Mouse (Mus musculus) kidney, postnatal 0 days (tissue): ENCODE measurements at regions not wholly inside any gene's neighbourhood (a gene's known extent, or its start where the extent isn't known, plus 50 kb on each side); places are given as distances from the start of the nearest gene placed in this dataset.
A peak's percentile ranks its signal among the peaks of the same experiment; 100 is the strongest.

Experiments used
- ATAC-seq: fragments of 200-750 bp; cut with Nextera tagmentation; replicated peaks from 2 replicates; pipeline ENCODE4 v1.8.0; 2017; ENCODE audit warnings: low read depth, moderate number of reproducible peaks, moderate TSS enrichment, moderate library complexity; ENCODE audit not compliant: low FRiP score
- DNase-seq: peaks from one replicate; pipeline ENCODE4 v3.0.0-alpha.2; 2016; ENCODE audit warnings: low spot score
- H3K27ac ChIP-seq: fragments of 300-500 bp; sonication (generic); 2 replicates; pipeline ENCODE4 v1.5.1; 2014; ENCODE audit warnings: mild to moderate bottlenecking
- H3K27me3 ChIP-seq: fragments of 300-500 bp; sonication (generic); 2 replicates; pipeline ENCODE4 v1.6.1; 2014; ENCODE audit warnings: low read length, mixed read lengths; ENCODE audit not compliant: insufficient read depth
- H3K36me3 ChIP-seq: fragments of 300-500 bp; sonication (generic); 2 replicates; pipeline ENCODE4 v1.6.1; 2014; ENCODE audit warnings: low read length, mixed read lengths; ENCODE audit not compliant: insufficient read depth
- H3K4me1 ChIP-seq: fragments of 300-500 bp; sonication (generic); replicated peaks from 2 replicates; pipeline ENCODE4 v1.6.1; 2014; ENCODE audit warnings: antibody characterized with exemption, low read length, mixed read lengths; ENCODE audit not compliant: insufficient read depth
- H3K4me2 ChIP-seq: fragments of 300-500 bp; sonication (generic); 2 replicates; pipeline ENCODE4 v1.6.1; 2014; ENCODE audit warnings: mild to moderate bottlenecking, low read length, moderate library complexity, mixed read lengths
- H3K4me3 ChIP-seq: fragments of 300-500 bp; sonication (generic); replicated peaks from 2 replicates; pipeline ENCODE4 v1.5.1; 2014; ENCODE audit warnings: low read depth, low read length
- H3K9ac ChIP-seq: fragments of 300-500 bp; sonication (generic); 2 replicates; pipeline ENCODE4 v1.6.1; 2014; ENCODE audit warnings: low read depth, low read length
- H3K9me3 ChIP-seq: fragments of 300-500 bp; sonication (generic); replicated peaks from 2 replicates; pipeline ENCODE4 v1.6.1; 2016; ENCODE audit warnings: low read length, inconsistent platforms, mixed read lengths
- CTCF ChIP-seq: IDR thresholded peaks from 2 replicates; pipeline ENCODE4 v1.5.1; 2016; ENCODE audit warnings: antibody characterized with exemption, low read depth, mild to moderate bottlenecking, moderate library complexity
- WGBS: fragments of 180-500 bp; shearing (Covaris S2); extraction: QIAGEN DNeasy Blood & Tissue Kit; methylation state at CpG from one replicate; pipeline ENCODE4 v1.1.7; 2014; 5-methylcytosine and 5-hydroxymethylcytosine counted together

- no peak for ATAC-seq
- H3K27me3 ChIP-seq: no peaks in the 10 kb centered on the region
- no peaks in the 10 kb centered on the region for H3K4me1 ChIP-seq
- no peak for TF ChIP-seq CTCF
- no peak overlapping the region for H3K4me2 ChIP-seq
- no peak overlapping the region for H3K9ac ChIP-seq
- no peaks in the 10 kb centered on the region for H3K36me3 ChIP-seq
- DNase-seq: no peak
- WGBS: 50% methylated on average over 1 of the region's 1 CpGs
- H3K27ac ChIP-seq: no peak overlapping the region
- no peaks in the 10 kb centered on the region for H3K9me3 ChIP-seq
- no peak overlapping the region for H3K4me3 ChIP-seq
Measured at GRCm38 (mm10) chr13:90401496-90401895, 312.1 kb upstream of the Xrcc4 start.

DNA sequence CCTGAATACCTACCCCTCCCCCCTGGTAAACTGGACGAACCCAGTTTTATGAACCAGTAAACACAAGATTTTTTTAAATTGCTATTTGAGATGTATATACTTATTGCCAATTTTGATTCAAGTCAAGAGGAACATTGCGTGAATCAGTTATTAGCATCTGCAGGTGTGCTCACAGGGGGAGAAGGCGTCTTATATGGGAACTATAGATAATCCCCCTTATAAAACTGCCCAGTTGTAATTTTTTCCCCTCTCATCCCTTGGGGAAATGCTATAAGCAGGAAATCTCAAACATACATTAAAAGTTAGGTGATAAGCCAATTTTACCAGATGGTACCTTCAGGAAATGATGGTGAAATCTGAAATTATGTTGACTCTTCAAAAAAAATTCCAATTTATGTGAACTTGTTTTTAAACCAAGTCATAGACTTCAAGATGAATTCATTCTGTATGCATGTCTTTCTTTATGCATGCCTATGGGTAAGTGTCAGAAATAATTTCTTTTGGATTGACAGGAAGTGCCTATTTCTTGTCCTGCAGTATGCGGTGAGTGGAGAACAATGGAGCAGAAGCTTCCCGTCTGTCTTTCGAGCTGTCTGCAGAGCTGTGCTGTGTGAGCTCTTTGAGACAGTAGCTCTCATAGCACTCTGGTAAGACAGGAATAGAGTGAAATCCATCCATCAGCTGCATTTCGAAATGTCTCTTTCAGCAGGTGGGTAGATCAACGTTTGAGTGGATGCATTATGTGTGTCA, 306.0 kb upstream of the Xrcc4 start:
- no peaks in the 10 kb centered on the region for H3K4me1 ChIP-seq
- 78% methylated on average over 8 of the region's 8 CpGs for WGBS
- H3K36me3 ChIP-seq: no peaks in the 10 kb centered on the region
- H3K27me3 ChIP-seq: no peaks in the 10 kb centered on the region
- no peak for TF ChIP-seq CTCF
- no peak overlapping the region for H3K27ac ChIP-seq
- ATAC-seq (no peak), DNase-seq (no peak)
- H3K9ac ChIP-seq: no peak overlapping the region
- no peak overlapping the region for H3K4me3 ChIP-seq
- no peak overlapping the region for H3K4me2 ChIP-seq
- H3K9me3 ChIP-seq: no peaks in the 10 kb centered on the region

- H3K4me1 ChIP-seq: no peaks in the 10 kb centered on the region
- 50% methylated on average over 5 of the region's 5 CpGs for WGBS
- TF ChIP-seq CTCF: no peak
- peak; percentile 51 for DNase-seq
- no peak overlapping the region for H3K4me3 ChIP-seq
- H3K27ac ChIP-seq: no peak overlapping the region
- H3K9ac ChIP-seq: no peak overlapping the region
- H3K27me3 ChIP-seq: no peaks in the 10 kb centered on the region
- H3K4me2 ChIP-seq: no peak overlapping the region
- no peaks in the 10 kb centered on the region for H3K36me3 ChIP-seq
- H3K9me3 ChIP-seq: no peaks in the 10 kb centered on the region
- no peak for ATAC-seq
Measured at GRCm38 (mm10) chr13:90394815-90395241, 305.4 kb upstream of the Xrcc4 start.

DNA sequence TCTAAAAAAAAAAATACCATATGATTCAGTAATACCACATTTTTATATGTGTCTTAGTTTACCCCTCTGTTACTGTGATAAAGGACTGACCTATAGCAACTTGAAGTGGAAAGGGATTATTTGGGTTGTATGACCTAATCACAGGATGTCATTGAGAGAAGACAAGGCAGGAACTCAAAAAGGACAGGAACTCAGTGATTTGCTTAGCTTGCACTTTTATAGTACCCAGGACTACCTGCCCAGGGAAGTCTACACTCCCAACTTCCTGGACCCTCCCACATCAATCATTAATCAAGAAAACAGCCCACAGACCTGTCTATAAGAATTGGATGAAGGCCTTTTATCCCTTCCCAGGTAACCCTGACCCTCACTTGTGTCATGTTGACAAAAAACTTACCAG, 303.0 kb upstream of the Xrcc4 start:
- no peak overlapping the region for H3K4me3 ChIP-seq
- no peak for TF ChIP-seq CTCF
- DNase-seq (no peak), ATAC-seq (no peak)
- H3K4me1 ChIP-seq: no peaks in the 10 kb centered on the region
- H3K4me2 ChIP-seq: no peak overlapping the region
- H3K27ac ChIP-seq: no peak overlapping the region
- H3K27me3 ChIP-seq: no peaks in the 10 kb centered on the region
- no peak overlapping the region for H3K9ac ChIP-seq
- H3K36me3 ChIP-seq: no peaks in the 10 kb centered on the region
- H3K9me3 ChIP-seq: no peaks in the 10 kb centered on the region

DNA sequence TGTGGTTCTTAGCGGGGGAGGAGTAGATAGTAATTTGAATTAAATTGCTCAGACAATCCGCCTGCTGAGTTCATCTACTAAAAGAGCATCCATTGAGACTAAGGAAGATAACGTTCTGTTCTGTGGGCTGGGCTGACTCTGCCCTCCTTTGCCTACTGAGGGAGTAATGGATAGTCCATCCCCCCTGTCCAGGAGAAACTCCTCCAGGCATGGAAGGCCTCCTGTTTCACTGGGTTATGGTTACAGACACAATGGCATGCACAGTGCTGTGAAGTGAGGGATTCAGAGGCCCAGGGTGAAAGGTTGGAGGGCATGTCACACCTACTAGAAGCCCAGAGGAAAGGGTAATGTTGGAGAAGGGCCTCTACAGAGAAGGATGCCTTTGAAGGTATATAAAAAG, 287.2 kb upstream of the Xrcc4 start:
- Histone ChIP-seq H3K9ac (no peak overlapping the region), H3K27me3 (no peaks in the 10 kb centered on the region), H3K4me2 (no peak overlapping the region), H3K9me3 (no peaks in the 10 kb centered on the region), H3K36me3 (no peaks in the 10 kb centered on the region), H3K27ac (no peak overlapping the region), H3K4me1 (no peaks in the 10 kb centered on the region), H3K4me3 (no peak overlapping the region)
- TF ChIP-seq CTCF: no peak
- peak; percentile 74 for ATAC-seq
- peak; percentile 73 for DNase-seq
- WGBS: 50% methylated on average over 3 of the region's 3 CpGs

- Histone ChIP-seq H3K9me3 (no peaks in the 10 kb centered on the region), H3K9ac (no peak overlapping the region), H3K4me3 (no peak overlapping the region), H3K4me1 (no peaks in the 10 kb centered on the region), H3K27me3 (no peaks in the 10 kb centered on the region), H3K36me3 (no peaks in the 10 kb centered on the region), H3K4me2 (no peak overlapping the region), H3K27ac (no peak overlapping the region)
- WGBS: 35% methylated on average over 6 of the region's 6 CpGs
- no peak for TF ChIP-seq CTCF
- DNase-seq (peak; percentile 38), ATAC-seq (no peak)
Measured at GRCm38 (mm10) chr13:90376207-90376606, 286.8 kb upstream of the Xrcc4 start.
